Mouse (Mus musculus) neural tube, embryonic 11.5 days (tissue): ENCODE measurements around the gene Ammecr1. TPM values are rescaled to one million over a fixed set of nuclear protein-coding genes. Genes with fewer than 3 reads are reported as not detected.

Source experiments
- ATAC-seq: fragments of 200-750 bp; cut with Nextera tagmentation; 2 replicates; pipeline ENCODE4 v1.8.0; 2017; ENCODE audit warnings: moderate number of reproducible peaks, mild to moderate bottlenecking, moderate TSS enrichment, moderate library complexity; ENCODE audit not compliant: insufficient read depth, low FRiP score, low TSS enrichment
- DNase-seq: peaks from one replicate; pipeline ENCODE4 v3.0.0-alpha.2; 2015; ENCODE audit warnings: low spot score
- H3K27ac ChIP-seq: fragments of 300-500 bp; sonication (generic); 2 replicates; pipeline ENCODE4 v1.5.1; 2014; ENCODE audit warnings: low read depth, mild to moderate bottlenecking, low read length
- H3K27me3 ChIP-seq: fragments of 300-500 bp; sonication (generic); 2 replicates; pipeline ENCODE4 v1.6.1; 2014; ENCODE audit warnings: mild to moderate bottlenecking, low read length, mixed read lengths; ENCODE audit not compliant: control insufficient read depth, insufficient read depth
- H3K36me3 ChIP-seq: fragments of 300-500 bp; sonication (generic); 2 replicates; pipeline ENCODE4 v1.6.1; 2014; ENCODE audit warnings: mild to moderate bottlenecking, low read length, moderate library complexity, mixed read lengths; ENCODE audit not compliant: control insufficient read depth, insufficient read depth
- H3K4me1 ChIP-seq: fragments of 300-500 bp; sonication (generic); 2 replicates; pipeline ENCODE4 v1.6.1; 2014; ENCODE audit warnings: low read length, mixed read lengths; ENCODE audit not compliant: control insufficient read depth, insufficient read depth
- H3K4me2 ChIP-seq: fragments of 300-500 bp; sonication (generic); 2 replicates; pipeline ENCODE4 v1.6.1; 2014; ENCODE audit warnings: low read depth, mild to moderate bottlenecking, moderate library complexity
- H3K4me3 ChIP-seq: fragments of 300-500 bp; sonication (generic); 2 replicates; pipeline ENCODE4 v1.5.1; 2014; ENCODE audit warnings: low read depth, low read length
- H3K9ac ChIP-seq: fragments of 300-500 bp; sonication (generic); 2 replicates; pipeline ENCODE4 v1.6.1; 2014; ENCODE audit warnings: mild to moderate bottlenecking, low read length
- H3K9me3 ChIP-seq: fragments of 300-500 bp; sonication (generic); 2 replicates; pipeline ENCODE4 v1.6.1; 2016; ENCODE audit warnings: low read length; ENCODE audit not compliant: control insufficient read depth
- WGBS: fragments of 180-500 bp; shearing (Covaris S2); extraction: QIAGEN DNeasy Blood & Tissue Kit; methylation state at CpG from one replicate; pipeline ENCODE4 v1.1.7; 2014; 5-methylcytosine and 5-hydroxymethylcytosine counted together
- polyA plus RNA-seq: library from polyadenylated mRNA; unstranded; fragments of >200 nt; fragmentation: Nextera tagmentation; extraction: Ambion mirVana; gene quantifications from 2 replicates; pipeline ENCODE4 v1.2.1, GENCODE M21; 2014

Gene Ammecr1
- polyA plus RNA-seq, 1 experiment from 2014 or later = 12.0 TPM

GRCm38 (mm10) chrX:142829866-142830470, 136.6 kb downstream of the Ammecr1 start:
- WGBS = 84% methylated on average over 12 of the region's 12 CpGs
- no peaks in the 10 kb centered on the region for H3K9me3 ChIP-seq
- no peaks in the 10 kb centered on the region for H3K27me3 ChIP-seq

DNA sequence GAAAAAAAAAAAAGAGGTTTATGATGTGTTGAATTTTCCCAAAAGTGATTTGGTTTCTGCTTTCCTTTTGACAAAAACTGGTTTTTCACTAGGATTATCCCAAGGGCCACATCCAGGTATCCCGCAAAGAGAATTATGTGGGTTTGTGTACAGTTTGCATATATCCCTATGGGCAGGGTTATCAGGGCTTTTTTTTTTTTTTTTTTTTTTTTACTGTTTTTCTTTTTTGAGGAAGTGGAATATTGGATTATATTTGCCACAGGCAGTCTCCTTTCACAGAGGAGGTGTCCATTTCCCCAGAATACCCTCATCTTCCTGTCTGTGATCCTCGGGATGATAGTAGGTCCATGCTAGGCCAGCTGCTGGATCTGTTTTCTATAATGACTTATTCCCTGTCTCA, 137.3 kb downstream of the Ammecr1 start:
- WGBS = 90% methylated on average over 2 of the region's 2 CpGs
- H3K4me2 ChIP-seq = no peak overlapping the region
- H3K27ac ChIP-seq = no peak overlapping the region
- no peaks in the 10 kb centered on the region for H3K4me1 ChIP-seq
- no peaks in the 10 kb centered on the region for H3K9me3 ChIP-seq
- no peak overlapping the region for H3K4me3 ChIP-seq
- ATAC-seq (no peak), DNase-seq (no peak)
- H3K27me3 ChIP-seq = no peaks in the 10 kb centered on the region
- no peaks in the 10 kb centered on the region for H3K36me3 ChIP-seq
- H3K9ac ChIP-seq = no peak overlapping the region

More at GRCm38 (mm10) chrX:142829866-142830470, 136.6 kb downstream of the Ammecr1 start:
- Histone ChIP-seq H3K4me1 (no peaks in the 10 kb centered on the region), H3K9ac (no peak overlapping the region), H3K27ac (no peak overlapping the region), H3K36me3 (no peaks in the 10 kb centered on the region), H3K4me3 (no peak overlapping the region), H3K4me2 (no peak overlapping the region)
- DNase-seq (no peak), ATAC-seq (no peak)

DNA sequence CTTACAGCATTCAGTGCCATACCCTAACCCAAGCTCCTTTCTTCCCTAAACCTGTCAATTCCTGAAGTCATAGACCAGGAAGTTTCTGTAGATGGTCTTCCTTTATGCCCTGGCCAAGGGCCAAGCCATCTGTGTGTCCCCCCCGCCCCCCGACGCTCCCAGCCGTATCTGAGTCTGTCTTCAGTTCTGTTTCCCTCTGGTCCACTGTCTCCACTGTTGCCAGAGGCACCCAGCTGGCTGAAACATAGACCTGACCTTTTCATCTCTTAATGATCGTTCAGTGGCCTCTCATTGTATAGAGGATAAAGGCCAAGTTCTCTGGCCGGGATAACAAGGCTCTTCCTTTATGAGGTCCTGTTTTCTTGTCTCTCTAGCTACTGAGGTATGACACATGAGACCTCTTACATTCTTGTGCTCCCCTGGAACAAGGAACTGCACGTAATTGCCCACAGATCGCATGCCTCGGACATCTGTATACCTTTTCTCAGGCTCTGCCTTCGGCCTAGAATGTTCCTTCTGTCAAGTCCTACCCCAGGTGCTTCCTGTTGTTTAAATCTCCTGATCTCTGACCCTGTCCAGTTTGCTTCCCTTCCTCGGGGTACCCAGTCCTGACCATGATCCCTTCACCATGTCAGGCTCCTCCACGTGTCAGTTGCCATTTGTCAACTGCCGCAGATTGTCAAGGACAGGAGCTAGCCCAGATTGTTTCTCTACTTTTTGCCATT, 138.2 kb downstream of the Ammecr1 start:
- H3K27me3 ChIP-seq = no peaks in the 10 kb centered on the region
- no peaks in the 10 kb centered on the region for H3K36me3 ChIP-seq
- H3K4me2 ChIP-seq = no peak overlapping the region
- no peak for ATAC-seq
- WGBS = 54% methylated on average over 13 of the region's 13 CpGs
- H3K9ac ChIP-seq = no peak overlapping the region
- H3K9me3 ChIP-seq = no peaks in the 10 kb centered on the region
- no peak for DNase-seq
- H3K27ac ChIP-seq = no peak overlapping the region
- H3K4me1 ChIP-seq = no peaks in the 10 kb centered on the region
- H3K4me3 ChIP-seq = no peak overlapping the region

DNA sequence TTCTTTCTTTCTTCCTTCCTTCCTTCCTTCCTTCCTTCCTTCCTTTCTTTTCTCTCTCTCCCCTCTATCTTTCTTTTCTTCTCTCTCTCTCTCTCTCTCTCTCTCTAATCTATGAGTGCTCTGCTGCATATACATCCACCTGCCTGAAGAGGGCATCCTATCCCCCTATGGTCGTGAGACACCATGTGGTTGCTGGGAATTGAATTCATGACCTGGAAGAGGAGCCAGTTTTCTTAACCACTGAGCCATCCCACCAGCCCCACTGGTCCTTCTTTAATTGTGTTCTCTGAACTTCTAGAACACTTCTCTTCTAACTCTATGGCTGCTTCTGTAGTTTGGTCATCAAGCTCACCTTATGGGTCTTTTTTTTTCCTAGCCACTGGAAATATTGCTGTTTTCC, 138.9 kb downstream of the Ammecr1 start:
- no peak overlapping the region for H3K27ac ChIP-seq
- H3K9me3 ChIP-seq = no peaks in the 10 kb centered on the region
- no peak overlapping the region for H3K4me3 ChIP-seq
- 31% methylated on average over 1 of the region's 1 CpGs for WGBS
- H3K4me1 ChIP-seq = no peaks in the 10 kb centered on the region
- no peak overlapping the region for H3K4me2 ChIP-seq
- no peaks in the 10 kb centered on the region; the same call in 1 of the 2 replicates for H3K27me3 ChIP-seq
- no peak for DNase-seq
- no peaks in the 10 kb centered on the region for H3K36me3 ChIP-seq
- H3K9ac ChIP-seq = no peak overlapping the region
- no peak for ATAC-seq

GRCm38 (mm10) chrX:142825309-142825708, 141.2 kb downstream of the Ammecr1 start:
- Histone ChIP-seq H3K9ac (no peak overlapping the region), H3K4me2 (no peak overlapping the region), H3K27me3 (no peaks in the 10 kb centered on the region; the same call in 1 of the 2 replicates), H3K9me3 (no peaks in the 10 kb centered on the region), H3K27ac (no peak overlapping the region), H3K4me3 (no peak overlapping the region), H3K4me1 (no peaks in the 10 kb centered on the region), H3K36me3 (no peaks in the 10 kb centered on the region)
- WGBS = 89% methylated on average over 1 of the region's 1 CpGs
- DNase-seq (no peak), ATAC-seq (no peak)

DNA sequence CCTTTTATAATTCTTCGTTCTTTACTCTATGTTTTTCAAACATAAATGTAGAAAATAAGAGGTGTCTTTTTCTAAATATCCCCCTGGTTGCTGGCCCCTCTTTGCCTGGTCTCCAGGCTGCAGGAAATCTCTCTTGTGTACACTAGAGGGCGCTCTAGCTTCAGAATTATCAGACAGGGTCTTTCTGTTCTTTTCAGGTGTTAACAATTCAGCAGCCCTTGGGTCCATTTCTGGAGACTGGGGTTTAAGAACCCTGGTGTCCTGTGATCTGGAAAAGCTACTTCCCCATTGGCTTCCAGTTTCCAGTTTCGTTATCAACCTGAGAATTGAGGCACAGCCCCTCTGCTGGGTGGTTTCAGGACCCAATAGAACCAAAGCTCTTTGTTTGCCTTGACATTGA, 144.7 kb downstream of the Ammecr1 start:
- Histone ChIP-seq H3K27ac (no peak overlapping the region), H3K27me3 (no peaks in the 10 kb centered on the region; the same call in 1 of the 2 replicates), H3K4me3 (no peak overlapping the region), H3K9ac (no peak overlapping the region), H3K36me3 (no peaks in the 10 kb centered on the region), H3K4me2 (no peak overlapping the region), H3K9me3 (no peaks in the 10 kb centered on the region), H3K4me1 (no peaks in the 10 kb centered on the region)
- no peak for DNase-seq
- ATAC-seq = no peak
- 32% methylated on average over 3 of the region's 3 CpGs for WGBS

DNA sequence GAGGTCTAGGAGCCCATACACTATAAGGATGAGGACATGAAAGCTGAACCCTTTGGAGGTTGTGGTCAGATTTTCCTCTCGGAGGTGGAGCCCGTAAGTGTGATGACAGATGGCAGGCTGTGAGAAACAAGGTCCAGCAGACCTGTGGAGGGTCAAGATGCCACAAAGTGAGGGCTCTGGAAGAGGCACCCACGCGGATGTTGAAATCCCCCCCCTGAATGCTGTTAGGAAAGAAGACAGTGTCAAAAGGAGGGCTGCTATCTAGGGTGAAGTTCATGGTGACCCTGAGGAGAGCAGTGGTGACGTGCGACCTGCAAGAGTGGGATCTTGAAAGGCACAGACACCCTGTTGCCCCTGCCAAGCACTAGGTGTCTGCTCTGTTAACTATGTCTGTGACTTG, 145.3 kb downstream of the Ammecr1 start:
- no peaks in the 10 kb centered on the region; the same call in 1 of the 2 replicates for H3K27me3 ChIP-seq
- H3K36me3 ChIP-seq = no peaks in the 10 kb centered on the region
- H3K9ac ChIP-seq = no peak overlapping the region
- ATAC-seq (no peak), DNase-seq (no peak)
- 72% methylated on average over 6 of the region's 6 CpGs for WGBS
- H3K27ac ChIP-seq = no peak overlapping the region
- no peak overlapping the region for H3K4me2 ChIP-seq
- H3K9me3 ChIP-seq = no peaks in the 10 kb centered on the region
- no peak overlapping the region for H3K4me3 ChIP-seq
- no peaks in the 10 kb centered on the region for H3K4me1 ChIP-seq

DNA sequence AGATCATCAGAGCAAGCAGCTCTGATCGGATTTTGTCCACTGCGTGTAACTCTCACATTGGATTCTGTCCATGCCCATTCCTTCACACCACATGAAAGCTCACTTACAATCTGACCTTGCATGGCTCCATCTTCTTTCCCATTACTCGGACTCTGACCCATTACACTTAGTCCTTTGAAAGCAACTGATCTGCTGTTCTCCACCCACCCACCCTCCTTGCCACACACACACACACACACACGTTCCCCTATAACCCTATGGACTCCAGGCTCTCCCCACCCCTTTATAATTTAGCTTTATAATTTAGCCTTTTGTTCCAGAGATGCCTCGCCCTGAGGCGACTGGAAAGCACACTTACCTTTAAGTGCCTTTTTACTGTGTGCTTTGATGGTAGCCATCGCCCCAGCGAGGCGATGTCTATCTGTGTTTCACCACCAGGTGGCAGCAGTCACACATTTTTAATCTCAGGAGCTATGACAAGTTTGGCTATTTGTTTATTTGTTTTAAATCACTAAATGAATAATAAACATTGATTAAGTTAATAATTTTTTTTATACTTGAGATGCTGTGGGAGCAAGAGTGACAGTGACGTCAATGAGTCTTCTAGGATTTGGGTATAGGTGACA, 148.4 kb downstream of the Ammecr1 start:
- Histone ChIP-seq H3K27me3 (no peaks in the 10 kb centered on the region; the same call in 1 of the 2 replicates), H3K9me3 (no peaks in the 10 kb centered on the region), H3K4me3 (no peak overlapping the region), H3K36me3 (no peaks in the 10 kb centered on the region), H3K9ac (no peak overlapping the region), H3K27ac (no peak overlapping the region), H3K4me2 (no peak overlapping the region), H3K4me1 (no peaks in the 10 kb centered on the region)
- peak; percentile 57 for DNase-seq
- WGBS = 36% methylated on average over 10 of the region's 10 CpGs
- ATAC-seq = no peak
